Mouse (Mus musculus) MEL (cell line): Measurements from ENCODE around the gene Nup62. TPM values are rescaled to one million over a fixed set of nuclear protein-coding genes. Genes with fewer than 3 reads are reported as not detected.

Experiments
- DNase-seq: peaks from one replicate; pipeline ENCODE4 v3.0.0; 2011; ENCODE audit warnings: low read depth, low spot score
- H3K27ac ChIP-seq: 2 replicates; pipeline ENCODE4 v1.5.1; 2012; ENCODE audit warnings: low read depth, mild to moderate bottlenecking, control low read depth, low read length, moderate library complexity; ENCODE audit not compliant: control insufficient read depth
- H3K27me3 ChIP-seq, 2 experiments: fragments of 150-350 bp in 1 of 2; sonication (generic) in 1 of 2; 2 replicates each; pipeline ENCODE4 v1.6.1; 2012; ENCODE audit warnings: low read length in 2 of 2, mild to moderate bottlenecking in 2 of 2, improper control_type of control experiment in 1 of 2, moderate library complexity in 1 of 2; ENCODE audit not compliant: insufficient read depth in 2 of 2, control insufficient read depth in 1 of 2
- H3K36me3 ChIP-seq, 2 experiments: 2 replicates each; pipeline ENCODE4 v1.6.1; 2012 to 2014; ENCODE audit warnings: low read length in 2 of 2, improper control_type of control experiment in 1 of 2, inconsistent platforms in 1 of 2, mild to moderate bottlenecking in 1 of 2; ENCODE audit not compliant: insufficient read depth in 2 of 2, control insufficient read depth in 1 of 2
- H3K4me1 ChIP-seq, 2 experiments: fragments of 150-350 bp in 1 of 2; sonication (generic) in 1 of 2; 2 replicates each; pipeline ENCODE4 v1.6.1; 2012; ENCODE audit warnings: low read length in 2 of 2, improper control_type of control experiment in 1 of 2, mild to moderate bottlenecking in 1 of 2; ENCODE audit not compliant: insufficient read depth in 2 of 2, control insufficient read depth in 1 of 2
- H3K4me3 ChIP-seq, 2 experiments: fragments of 150-350 bp in 1 of 2; sonication (generic) in 1 of 2; 2 replicates each; pipeline ENCODE4 v1.5.1; 2012; ENCODE audit warnings: low read depth in 2 of 2, low read length in 2 of 2, mild to moderate bottlenecking in 2 of 2, moderate library complexity in 2 of 2, control low read depth in 1 of 2, improper control_type of control experiment in 1 of 2; ENCODE audit not compliant: control insufficient read depth in 1 of 2, insufficient read depth in 1 of 2
- H3K79me2 ChIP-seq: 2 replicates; pipeline ENCODE4 v1.6.1; 2012; ENCODE audit warnings: mild to moderate bottlenecking, low read length, moderate library complexity; ENCODE audit not compliant: control insufficient read depth, poor library complexity, insufficient read depth
- H3K9ac ChIP-seq: 2 replicates; pipeline ENCODE4 v1.6.1; 2012; ENCODE audit warnings: low read depth, mild to moderate bottlenecking, control low read depth, low read length, moderate library complexity; ENCODE audit not compliant: control insufficient read depth, poor library complexity, severe bottlenecking
- H3K9me3 ChIP-seq: fragments of 150-350 bp; sonication (generic); replicated peaks from 2 replicates; pipeline ENCODE4 v1.6.1; 2012; ENCODE audit warnings: mild to moderate bottlenecking, low read length, improper control_type of control experiment, moderate library complexity; ENCODE audit not compliant: insufficient read depth
- CHD1 ChIP-seq: IDR thresholded peaks from 2 replicates; pipeline ENCODE4 v1.6.1; 2012; ENCODE audit warnings: low read depth, mild to moderate bottlenecking, inconsistent platforms, low read length, improper control_type of control experiment
- CHD2 ChIP-seq: IDR thresholded peaks from 2 replicates; pipeline ENCODE4 v1.6.1; 2011; ENCODE audit warnings: low read length, improper control_type of control experiment
- CTCF ChIP-seq, 3 experiments: IDR thresholded peaks in 2 of 3; conservative IDR thresholded peaks in 1 of 3; 2 replicates each; pipeline ENCODE4 v1.5.1; 2011 to 2012; ENCODE audit warnings: low read length in 3 of 3, low read depth in 2 of 3, mild to moderate bottlenecking in 2 of 3, improper control_type of control experiment in 1 of 3, inconsistent platforms in 1 of 3, mixed read lengths in 1 of 3, moderate library complexity in 1 of 3; ENCODE audit not compliant: control insufficient read depth in 1 of 3, insufficient read depth in 1 of 3, poor library complexity in 1 of 3, severe bottlenecking in 1 of 3
- ELF1 ChIP-seq: IDR thresholded peaks from 2 replicates; pipeline ENCODE4 v1.6.1; 2014; ENCODE audit warnings: low read depth, mild to moderate bottlenecking, inconsistent platforms, low read length, improper control_type of control experiment, moderate library complexity
- ETS1 ChIP-seq: IDR thresholded peaks from 2 replicates; pipeline ENCODE4 v1.6.1; 2012; ENCODE audit warnings: low read depth, mild to moderate bottlenecking, inconsistent platforms, low read length, improper control_type of control experiment, moderate library complexity
- GABPA ChIP-seq: IDR thresholded peaks from 2 replicates; pipeline ENCODE4 v1.6.1; 2012; ENCODE audit warnings: low read depth, mild to moderate bottlenecking, inconsistent platforms, low read length, improper control_type of control experiment, moderate library complexity
- HCFC1 ChIP-seq: IDR thresholded peaks from 2 replicates; pipeline ENCODE4 v1.6.1; 2012; ENCODE audit warnings: low read depth, mild to moderate bottlenecking, inconsistent platforms, low read length, improper control_type of control experiment, moderate library complexity
- MAFK ChIP-seq: IDR thresholded peaks from 2 replicates; pipeline ENCODE4 v1.6.1; 2011; ENCODE audit warnings: low read depth, mild to moderate bottlenecking, low read length, improper control_type of control experiment, borderline replicate concordance
- MAX ChIP-seq: IDR thresholded peaks from 2 replicates; pipeline ENCODE4 v1.6.1; 2011; ENCODE audit warnings: low read length, improper control_type of control experiment
- MAZ ChIP-seq: IDR thresholded peaks from 2 replicates; pipeline ENCODE4 v1.6.1; 2012; ENCODE audit warnings: low read depth, mild to moderate bottlenecking, inconsistent platforms, low read length, improper control_type of control experiment
- MEF2A ChIP-seq: IDR thresholded peaks from 2 replicates; pipeline ENCODE4 v1.6.1; 2014; ENCODE audit warnings: low read depth, mild to moderate bottlenecking, inconsistent platforms, low read length, improper control_type of control experiment; ENCODE audit not compliant: poor library complexity, insufficient replicate concordance, severe bottlenecking; ENCODE audit errors: extremely low read depth
- POLR2A ChIP-seq, 2 experiments: IDR thresholded peaks; 2 replicates each; pipeline ENCODE4 v1.6.1; 2011 to 2012; ENCODE audit warnings: low read length in 2 of 2, mild to moderate bottlenecking in 2 of 2, control low read depth in 1 of 2, improper control_type of control experiment in 1 of 2, low read depth in 1 of 2, moderate library complexity in 1 of 2; ENCODE audit not compliant: control insufficient read depth in 1 of 2, insufficient read depth in 1 of 2, poor library complexity in 1 of 2
- SIN3A ChIP-seq: IDR thresholded peaks from 2 replicates; pipeline ENCODE4 v1.6.1; 2012; ENCODE audit warnings: low read length, improper control_type of control experiment, inconsistent platforms
- TAL1 ChIP-seq: IDR thresholded peaks from 2 replicates; pipeline ENCODE4 v1.6.1; 2012; ENCODE audit warnings: mild to moderate bottlenecking, inconsistent platforms, low read length, moderate library complexity, mixed read lengths
- TBP ChIP-seq: IDR thresholded peaks from 2 replicates; pipeline ENCODE4 v1.8.0; 2011; ENCODE audit warnings: low read depth, low read length, improper control_type of control experiment
- UBTF ChIP-seq: IDR thresholded peaks from 2 replicates; pipeline ENCODE4 v1.6.1; 2012; ENCODE audit warnings: low read depth, mild to moderate bottlenecking, inconsistent platforms, low read length, improper control_type of control experiment, moderate library complexity, borderline replicate concordance; ENCODE audit not compliant: insufficient read depth
- ZKSCAN1 ChIP-seq: IDR thresholded peaks from 2 replicates; pipeline ENCODE4 v1.6.1; 2012; ENCODE audit warnings: low read depth, mild to moderate bottlenecking, inconsistent platforms, low read length, improper control_type of control experiment, moderate library complexity
- ZNF384 ChIP-seq: IDR thresholded peaks from 2 replicates; pipeline ENCODE4 v1.6.1; 2012; ENCODE audit warnings: low read depth, mild to moderate bottlenecking, inconsistent platforms, low read length, improper control_type of control experiment
- polyA plus RNA-seq, 2 experiments: library from polyadenylated mRNA; stranded (reverse) in 1 of 2; unstranded in 1 of 2; fragments of >175 nt in 1 of 2; fragments of >200 nt in 1 of 2; gene quantifications; 2 replicates each; pipeline versions ENCODE4 v1.2.1 to v1.2.4; 2012; ENCODE audit warnings: low replicate concordance in 2 of 2, low read depth in 1 of 2; ENCODE audit not compliant: insufficient read length in 2 of 2, insufficient read depth in 1 of 2, missing spikeins in 1 of 2
- total RNA-seq: library from RNA; depleted of rRNA; stranded (reverse); fragments of 300-350 nt; gene quantifications from 2 replicates; pipeline ENCODE4 v1.2.3, GENCODE M21; 2012

The Nup62 gene
- total and polyA plus RNA-seq, 3 experiments: 136 to 235 TPM; not detected in 1

- no peak for DNase-seq
- no peaks in the 10 kb centered on the region for H3K27me3 ChIP-seq
- H3K36me3 ChIP-seq: no peaks in the 10 kb centered on the region; a peak in 1 of 4 replicates
- no peaks in the 10 kb centered on the region for H3K4me1 ChIP-seq
- H3K79me2 ChIP-seq: no peaks in the 10 kb centered on the region
- TF ChIP-seq TAL1: no peak
- no peak for TF ChIP-seq ETS1
- TF ChIP-seq MAX: no peak
- TF ChIP-seq GABPA: no peak
- no peak for TF ChIP-seq MAFK
- TF ChIP-seq POLR2A (IDR thresholded peaks at IDR 0.05; ENCODE audit: control insufficient read depth in 1 of 2, insufficient read depth in 1 of 2, low read depth in 1 of 2, low read length in 2 of 2, poor library complexity in 1 of 2): no peak
- TF ChIP-seq TBP: no peak
- TF ChIP-seq HCFC1: no peak
- no peak for TF ChIP-seq SIN3A
- no peak for TF ChIP-seq CTCF (IDR thresholded peaks at IDR 0.05 in 2 of 3, conservative IDR thresholded peaks at IDR 0.05 in 1 of 3; ENCODE audit: control insufficient read depth in 1 of 3, insufficient read depth in 1 of 3, low read depth in 2 of 3, low read length in 3 of 3, poor library complexity in 1 of 3, severe bottlenecking in 1 of 3)
- no peak for TF ChIP-seq ZKSCAN1
- H3K9ac ChIP-seq: no peak overlapping the region
- H3K4me3 ChIP-seq: no peak overlapping the region
- no peaks in the 10 kb centered on the region for H3K9me3 ChIP-seq
- no peak overlapping the region for H3K27ac ChIP-seq
Measured at GRCm38 (mm10) chr7:44836423-44837053, 20.6 kb downstream of the Nup62 start.

- no peaks in the 10 kb centered on the region for H3K4me1 ChIP-seq
- no peaks in the 10 kb centered on the region; a peak in 1 of 4 replicates for H3K36me3 ChIP-seq
- TF ChIP-seq MEF2A (no peak), ELF1 (no peak), CHD2 (no peak), GABPA (no peak), ZNF384 (no peak), CHD1 (no peak), MAZ (no peak), CTCF (IDR thresholded peaks at IDR 0.05 in 2 of 3, conservative IDR thresholded peaks at IDR 0.05 in 1 of 3; ENCODE audit: control insufficient read depth in 1 of 3, insufficient read depth in 1 of 3, low read depth in 2 of 3, low read length in 3 of 3, poor library complexity in 1 of 3, severe bottlenecking in 1 of 3) (no peak), ZKSCAN1 (no peak), UBTF (no peak), TBP (no peak)
Measured at GRCm38 (mm10) chr7:44838073-44838472, 22.2 kb downstream of the Nup62 start.

More at GRCm38 (mm10) chr7:44838073-44838472, 22.2 kb downstream of the Nup62 start:
- H3K27ac ChIP-seq: no peak overlapping the region
- no peak overlapping the region for H3K9ac ChIP-seq
- H3K79me2 ChIP-seq: no peaks in the 10 kb centered on the region
- no peak for DNase-seq
- no peaks in the 10 kb centered on the region for H3K27me3 ChIP-seq
- no peak overlapping the region for H3K4me3 ChIP-seq
- no peaks in the 10 kb centered on the region for H3K9me3 ChIP-seq
